Mouse (Mus musculus) small intestine, adult 2 months (tissue): Measurements from ENCODE around the gene Il17re. TPM values are rescaled to one million over a fixed set of nuclear protein-coding genes. Genes with fewer than 3 reads are reported as not detected.

Experiments
- H3K27ac ChIP-seq: fragments of 200-500 bp; 2 replicates; pipeline ENCODE4 v1.5.1; 2012; ENCODE audit warnings: low read depth, low read length, control low read depth, inconsistent platforms; ENCODE audit not compliant: insufficient read depth
- H3K27me3 ChIP-seq: fragments of 200-500 bp; 2 replicates; pipeline ENCODE4 v1.6.1; 2012; ENCODE audit warnings: mild to moderate bottlenecking, moderate library complexity, low read length, inconsistent platforms; ENCODE audit not compliant: control insufficient read depth, insufficient read depth
- H3K36me3 ChIP-seq: fragments of 200-500 bp; 2 replicates; pipeline ENCODE4 v1.6.1; 2012; ENCODE audit warnings: mild to moderate bottlenecking, low read length, control low read depth, inconsistent platforms; ENCODE audit not compliant: control insufficient read depth, insufficient read depth
- H3K4me1 ChIP-seq: fragments of 200-500 bp; 2 replicates; pipeline ENCODE4 v1.6.1; 2012; ENCODE audit warnings: low read length, inconsistent platforms, mixed read lengths; ENCODE audit not compliant: control insufficient read depth, insufficient read depth, insufficient read length
- H3K4me3 ChIP-seq: fragments of 200-500 bp; 2 replicates; pipeline ENCODE4 v1.5.1; 2012; ENCODE audit warnings: low read depth, mild to moderate bottlenecking, control low read depth, inconsistent platforms, low read length, moderate library complexity
- CTCF ChIP-seq: fragments of 200-500 bp; IDR thresholded peaks from 2 replicates; pipeline ENCODE4 v1.5.1; 2012; ENCODE audit warnings: low read depth, mild to moderate bottlenecking, control low read depth, inconsistent platforms, low read length, moderate library complexity, mixed read lengths; ENCODE audit not compliant: insufficient replicate concordance, insufficient read length; ENCODE audit errors: extremely low read depth
- POLR2A ChIP-seq: fragments of 200-500 bp; IDR thresholded peaks from 2 replicates; pipeline ENCODE4 v1.6.1; 2012; ENCODE audit warnings: low read depth, mild to moderate bottlenecking, control low read depth, inconsistent platforms, low read length, moderate library complexity
- WGBS: fragments of 180-500 bp; shearing (Covaris S2); methylation state at CpG from one replicate; pipeline ENCODE4 v1.1.7; 2018; 5-methylcytosine and 5-hydroxymethylcytosine counted together
- polyA plus RNA-seq: library from polyadenylated mRNA; depleted of rRNA; stranded (reverse); fragments of >200 nt; gene quantifications from 2 replicates; pipeline ENCODE4 v1.2.3, GENCODE M21; 2012

Gene Il17re
- polyA plus RNA-seq, 1 experiment = 6.8 TPM

GRCm38 (mm10) chr6:113434691-113435090 is 23.6 kb upstream of the Il17re start:
- peaks cover 16% of the 10 kb centered on the region for H3K4me1 ChIP-seq
- peak overlapping the region; percentile 86 for H3K27ac ChIP-seq
- H3K36me3 ChIP-seq = no peaks in the 10 kb centered on the region
- 18% methylated on average over 7 of the region's 7 CpGs for whole genome bisulfite sequencing
- H3K27me3 ChIP-seq = no peaks in the 10 kb centered on the region
- H3K4me3 ChIP-seq = peak overlapping the region; percentile 60
- TF ChIP-seq CTCF (peak; percentile 29; the same call in 1 of the 2 replicates), POLR2A (peak; percentile 77; the same call in 1 of the 2 replicates)

GRCm38 (mm10) chr6:113435664-113436205 is 22.5 kb upstream of the Il17re start, which contains the start of gene Cidec:
TSS of gene Cidec (minus strand) at chr6:113435760.
- peak within 1 kb of the TSS; percentile 60 for H3K4me3 ChIP-seq
- H3K4me1 ChIP-seq = peaks cover 16% of the 10 kb centered on the region
- 91% methylated on average over 9 of the region's 9 CpGs for WGBS
- TF ChIP-seq POLR2A (no peak), CTCF (no peak)
- H3K27ac ChIP-seq = peak within 1 kb of the TSS; percentile 86
- H3K36me3 ChIP-seq = no peaks in the 10 kb centered on the region
- no peaks in the 10 kb centered on the region for H3K27me3 ChIP-seq

GRCm38 (mm10) chr6:113437135-113437534 is 21.1 kb upstream of the Il17re start:
- H3K4me3 ChIP-seq = no peak overlapping the region

GRCm38 (mm10) chr6:113438721-113439430 is 19.4 kb upstream of the Il17re start:
- Histone ChIP-seq H3K27me3 (no peaks in the 10 kb centered on the region), H3K4me3 (no peak overlapping the region), H3K4me1 (peaks cover 20% of the 10 kb centered on the region), H3K27ac (peak overlapping the region; percentile 94), H3K36me3 (no peaks in the 10 kb centered on the region)
- no peak for TF ChIP-seq POLR2A
- TF ChIP-seq CTCF = no peak
- WGBS = 19% methylated on average over 12 of the region's 12 CpGs

More at GRCm38 (mm10) chr6:113437135-113437534, 21.1 kb upstream of the Il17re start:
- TF ChIP-seq CTCF = no peak
- TF ChIP-seq POLR2A = no peak
- Histone ChIP-seq H3K36me3 (no peaks in the 10 kb centered on the region), H3K4me1 (peaks cover 20% of the 10 kb centered on the region), H3K27me3 (no peaks in the 10 kb centered on the region), H3K27ac (no peak overlapping the region)
- WGBS = 82% methylated on average over 12 of the region's 12 CpGs

GRCm38 (mm10) chr6:113440686-113441085 is 17.6 kb upstream of the Il17re start:
- TF ChIP-seq POLR2A (no peak), CTCF (no peak)
- H3K4me1 ChIP-seq = peaks cover 13% of the 10 kb centered on the region; the same call in 1 of the 2 replicates
- no peak overlapping the region for H3K4me3 ChIP-seq
- 88% methylated on average over 3 of the region's 3 CpGs for WGBS
- H3K27me3 ChIP-seq = no peaks in the 10 kb centered on the region
- H3K27ac ChIP-seq = no peak overlapping the region
- no peaks in the 10 kb centered on the region for H3K36me3 ChIP-seq

GRCm38 (mm10) chr6:113441147-113441680 is 17.1 kb upstream of the Il17re start:
- H3K27ac ChIP-seq = no peak overlapping the region
- 55% methylated on average over 7 of the region's 7 CpGs for WGBS

GRCm38 (mm10) chr6:113442087-113442441 is 16.2 kb upstream of the Il17re start:
- peaks cover 13% of the 10 kb centered on the region; the same call in 1 of the 2 replicates for H3K4me1 ChIP-seq
- TF ChIP-seq POLR2A (no peak), CTCF (no peak)
- H3K27me3 ChIP-seq = no peaks in the 10 kb centered on the region
- peak overlapping the region; percentile 3; the same call in 1 of the 2 replicates for H3K27ac ChIP-seq
- WGBS = 37% methylated on average over 9 of the region's 9 CpGs
- peaks cover under 1% of the 10 kb centered on the region; the same call in 1 of the 2 replicates for H3K36me3 ChIP-seq
- H3K4me3 ChIP-seq = peak overlapping the region; percentile 90

More at GRCm38 (mm10) chr6:113441147-113441680, 17.1 kb upstream of the Il17re start:
- Histone ChIP-seq H3K36me3 (no peaks in the 10 kb centered on the region), H3K27me3 (no peaks in the 10 kb centered on the region), H3K4me3 (no peak overlapping the region), H3K4me1 (peaks cover 13% of the 10 kb centered on the region; the same call in 1 of the 2 replicates)
- TF ChIP-seq CTCF (peak; percentile 75; the same call in 1 of the 2 replicates), POLR2A (no peak)
